Mouse (Mus musculus) kidney, adult 18-20 months (tissue): ENCODE data around the gene Gm11237.
"Not testable (repeated sequence)": the region's sequence is repeated elsewhere in the genome, so short reads cannot be mapped to it uniquely, and the experiment has no call there.

Experiments used
- DNase-seq: peaks from one replicate; pipeline ENCODE4 v3.0.0; 2021

The Gm11237 gene

GRCm38 (mm10) chr4:73622684-73623083 lies at the start of gene Gm11237:
Gene Gm11237 (plus strand): TSS chr4:73622984.
- DNase-seq: not testable (repeated sequence)

GRCm38 (mm10) chr4:73599248-73599647 lies 23.5 kb upstream of the Gm11237 start:
- DNase-seq: no peak

- not testable (repeated sequence) for DNase-seq
Observed at GRCm38 (mm10) chr4:73607581-73607980, 15.2 kb upstream of the Gm11237 start, which contains the start of gene Gm11238. Gene Gm11238 (plus strand): TSS chr4:73607881.

- DNase-seq: not testable (repeated sequence)
Observed at GRCm38 (mm10) chr4:73637821-73638220, 15.0 kb downstream of the Gm11237 start, which contains the start of gene Gm11236. Gene Gm11236 (plus strand): TSS chr4:73638121.

- DNase-seq: not testable (repeated sequence)
Observed at GRCm38 (mm10) chr4:73661864-73662263, 39.1 kb downstream of the Gm11237 start.

- not testable (repeated sequence) for DNase-seq
Observed at GRCm38 (mm10) chr4:73668054-73668453, 45.3 kb downstream of the Gm11237 start, which contains the start of gene Gm11239. Gene Gm11239 (plus strand): TSS chr4:73668354.
